Mouse (Mus musculus) kidney, adult 9 months (tissue): ENCODE results near the gene Psma1.

Experiments
- DNase-seq: peaks from one replicate; pipeline ENCODE4 v3.0.0; 2022

The Psma1 gene

GRCm38 (mm10) chr7:114276005-114276752 is at the start of gene Psma1:
Gene Psma1, minus strand, starts transcription at chr7:114276118.
- DNase-seq, result peak; percentile 98

GRCm38 (mm10) chr7:114323527-114323926 is 47.6 kb upstream of the Psma1 start:
- no peak for DNase-seq

GRCm38 (mm10) chr7:114322531-114323441 is 46.9 kb upstream of the Psma1 start:
- peak; percentile 83 for DNase-seq

GRCm38 (mm10) chr7:114321694-114322372 is 45.9 kb upstream of the Psma1 start:
- DNase-seq, result no peak

GRCm38 (mm10) chr7:114317896-114318295 is 42.0 kb upstream of the Psma1 start:
- no peak for DNase-seq

GRCm38 (mm10) chr7:114317389-114317792 is 41.5 kb upstream of the Psma1 start:
- peak; percentile 50 for DNase-seq

GRCm38 (mm10) chr7:114316361-114316871 is 40.5 kb upstream of the Psma1 start:
- DNase-seq, result no peak

- DNase-seq, result no peak
These were observed 35.3 kb upstream of the Psma1 start for GRCm38 (mm10) chr7:114311209-114311608.

- no peak for DNase-seq
These were observed 33.1 kb upstream of the Psma1 start for GRCm38 (mm10) chr7:114309020-114309419.

- DNase-seq, result no peak
These were observed 25.4 kb upstream of the Psma1 start for GRCm38 (mm10) chr7:114301293-114301782.

GRCm38 (mm10) chr7:114300782-114301181 is 24.9 kb upstream of the Psma1 start:
- no peak for DNase-seq

- DNase-seq, result no peak
These were observed 23.3 kb upstream of the Psma1 start for GRCm38 (mm10) chr7:114299247-114299646.

- DNase-seq, result no peak
These were observed 18.8 kb upstream of the Psma1 start for GRCm38 (mm10) chr7:114294698-114295097.

GRCm38 (mm10) chr7:114293903-114294302 is 18.0 kb upstream of the Psma1 start:
- peak; percentile 24 for DNase-seq

GRCm38 (mm10) chr7:114292501-114292971 is 16.6 kb upstream of the Psma1 start:
- peak; percentile 85 for DNase-seq

- DNase-seq, result peak; percentile 62
These were observed 15.8 kb upstream of the Psma1 start for GRCm38 (mm10) chr7:114291461-114292335.

GRCm38 (mm10) chr7:114290078-114290506 is 14.2 kb upstream of the Psma1 start:
- DNase-seq, result no peak

GRCm38 (mm10) chr7:114284296-114284910 is 8.5 kb upstream of the Psma1 start:
- no peak for DNase-seq

GRCm38 (mm10) chr7:114283006-114283405 is 7.1 kb upstream of the Psma1 start:
- DNase-seq, result no peak

GRCm38 (mm10) chr7:114281671-114282070 is 5.8 kb upstream of the Psma1 start:
- peak; percentile 60 for DNase-seq

GRCm38 (mm10) chr7:114275372-114276004 is 430 bp downstream of the Psma1 start:
- DNase-seq, result no peak
